Mouse (Mus musculus) heart, adult 2 months (tissue): ENCODE measurements at regions not wholly inside any gene's neighbourhood (a gene's known extent, or its start where the extent isn't known, plus 50 kb on each side); places are given as distances from the start of the nearest gene placed in this dataset.
A peak's percentile ranks its signal among the peaks of the same experiment; 100 is the strongest.

ENCODE experiments used
- DNase-seq, 2 experiments: peaks; one replicate each; pipeline ENCODE4 v3.0.0; 2021
- H3K27ac ChIP-seq: fragments of 200-600 bp; 2 replicates; pipeline ENCODE4 v1.8.1; 2022
- H3K27me3 ChIP-seq: fragments of 200-500 bp; 2 replicates; pipeline ENCODE4 v1.6.1; 2012; ENCODE audit warnings: mild to moderate bottlenecking, low read length, inconsistent platforms, mixed read lengths; ENCODE audit not compliant: control insufficient read depth, insufficient read depth
- H3K36me3 ChIP-seq: fragments of 200-500 bp; 2 replicates; pipeline ENCODE4 v1.6.1; 2012; ENCODE audit warnings: low read length, inconsistent platforms; ENCODE audit not compliant: control insufficient read depth, insufficient read depth
- H3K4me1 ChIP-seq: fragments of 200-500 bp; 2 replicates; pipeline ENCODE4 v1.6.1; 2011; ENCODE audit warnings: low read length; ENCODE audit not compliant: control insufficient read depth, insufficient read depth
- H3K4me3 ChIP-seq: fragments of 200-600 bp; 2 replicates; pipeline ENCODE4 v1.8.1; 2022
- H3K79me2 ChIP-seq: fragments of 200-500 bp; replicated peaks from 2 replicates; pipeline ENCODE4 v1.6.1; 2012; ENCODE audit warnings: mild to moderate bottlenecking, inconsistent platforms, low read length, moderate library complexity, mixed read lengths; ENCODE audit not compliant: control insufficient read depth, insufficient read depth
- H3K9ac ChIP-seq: fragments of 200-500 bp; 2 replicates; pipeline ENCODE4 v1.6.1; 2012; ENCODE audit warnings: low read depth, mild to moderate bottlenecking, control low read depth, inconsistent platforms, low read length, mixed read lengths
- CTCF ChIP-seq: fragments of 200-600 bp; IDR thresholded peaks from 2 replicates; pipeline ENCODE4 v1.8.1; 2022; ENCODE audit warnings: antibody characterized with exemption, mild to moderate bottlenecking, moderate library complexity
- EP300 ChIP-seq: fragments of 200-500 bp; IDR thresholded peaks from 2 replicates; pipeline ENCODE4 v1.6.1; 2011; ENCODE audit warnings: low read depth, low read length, control low read depth; ENCODE audit not compliant: insufficient read depth
- POLR2A ChIP-seq: fragments of 200-500 bp; IDR thresholded peaks from 2 replicates; pipeline ENCODE4 v1.6.1; 2011; ENCODE audit warnings: mild to moderate bottlenecking, low read depth, low read length, control low read depth; ENCODE audit not compliant: insufficient read depth
- WGBS: fragments of 180-500 bp; shearing (Covaris S2); methylation state at CpG from one replicate; pipeline ENCODE4 v1.1.7; 2018; 5-methylcytosine and 5-hydroxymethylcytosine counted together
- intact Hi-C: fragments of 180-260 bp; cut with DNase I; formaldehyde crosslinking; loops from one replicate; pipeline ENCODE4 v1.15.1; 2025

- TF ChIP-seq CTCF (no peak), EP300 (no peak), POLR2A (no peak)
Measured at GRCm38 (mm10) chr5:50733711-50734110, 674.9 kb upstream of the Adgra3 start.

DNA sequence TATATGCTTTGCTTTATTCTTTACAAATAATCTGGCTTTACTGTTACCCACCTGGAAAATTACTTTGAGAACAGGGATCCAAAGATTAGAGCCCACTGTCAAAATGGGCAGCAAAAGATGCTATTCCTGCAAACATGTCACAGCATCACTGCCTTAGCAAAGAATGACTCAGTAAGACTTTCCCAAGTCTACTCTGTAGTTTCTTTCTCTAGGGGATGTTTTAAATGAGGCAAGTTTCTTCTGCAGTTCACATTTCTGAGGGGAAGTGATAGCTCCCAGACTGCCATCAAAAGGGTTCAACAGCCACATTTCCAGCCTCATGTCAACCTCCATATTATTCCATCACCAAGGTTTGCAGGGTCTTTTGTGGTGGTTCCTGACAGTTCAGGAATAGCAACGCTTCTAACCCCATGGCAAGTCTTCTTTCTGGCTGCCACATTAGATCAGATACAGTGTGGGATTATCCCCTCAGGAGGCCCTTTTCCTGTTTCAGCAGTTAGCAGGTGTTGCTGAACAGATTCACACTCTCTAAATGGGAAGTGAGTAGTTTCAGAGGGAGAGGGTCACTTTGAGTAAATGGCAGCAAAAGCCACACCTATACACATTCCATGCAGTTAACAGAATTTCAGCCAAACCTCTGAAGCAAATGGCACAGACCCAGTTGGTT is 669.7 kb upstream of the Adgra3 start:
- Histone ChIP-seq H3K4me1 (no peaks in the 10 kb centered on the region), H3K9ac (no peak overlapping the region)
- 34% methylated on average over 1 of the region's 1 CpGs for WGBS

More at GRCm38 (mm10) chr5:50733711-50734110, 674.9 kb upstream of the Adgra3 start:
- intact Hi-C loops, result no loop called here
- Histone ChIP-seq H3K27ac (no peak overlapping the region), H3K4me3 (no peak overlapping the region), H3K36me3 (no peaks in the 10 kb centered on the region), H3K79me2 (no peaks in the 10 kb centered on the region), H3K27me3 (no peaks in the 10 kb centered on the region), H3K4me1 (no peaks in the 10 kb centered on the region), H3K9ac (no peak overlapping the region)
- WGBS, result 61% methylated on average over 3 of the region's 3 CpGs
- no peak for DNase-seq

DNA sequence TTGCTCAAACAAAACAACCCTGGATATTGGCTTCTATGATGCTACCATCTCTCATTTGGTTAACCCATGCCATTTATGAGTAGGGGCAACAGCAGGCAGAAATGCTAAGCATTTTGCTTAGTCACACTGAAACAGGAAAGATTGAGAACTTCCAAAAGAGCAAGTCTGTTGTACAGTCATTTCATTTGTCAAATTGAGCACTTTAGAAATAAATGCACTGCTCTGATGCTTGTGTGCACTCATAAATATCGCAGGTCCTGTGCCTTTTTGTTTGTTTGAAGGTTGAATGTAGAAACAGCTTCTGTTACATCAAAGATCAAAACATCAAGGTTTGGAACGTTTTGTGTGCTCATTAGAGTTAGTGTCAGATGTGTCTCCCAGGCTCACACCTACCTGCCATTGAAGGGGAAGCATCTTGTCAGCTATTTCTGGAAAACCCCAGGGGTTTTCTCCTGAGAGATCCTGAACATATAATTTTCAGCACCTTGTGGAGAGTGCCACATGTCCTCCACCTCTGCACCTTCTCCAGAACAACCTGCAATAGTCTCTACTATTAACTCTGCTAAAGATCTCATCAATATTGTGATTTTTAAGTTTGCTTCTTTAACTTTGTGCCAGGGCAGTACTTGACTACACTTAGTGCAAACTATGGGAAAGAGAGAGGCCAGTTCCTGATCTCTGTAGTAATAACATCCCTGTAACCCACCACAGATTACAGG is 648.3 kb upstream of the Adgra3 start:
- no peak for DNase-seq
- Histone ChIP-seq H3K36me3 (no peaks in the 10 kb centered on the region), H3K27me3 (no peaks in the 10 kb centered on the region), H3K4me3 (no peak overlapping the region), H3K4me1 (no peaks in the 10 kb centered on the region), H3K9ac (no peak overlapping the region), H3K27ac (no peak overlapping the region), H3K79me2 (no peaks in the 10 kb centered on the region)
- intact Hi-C loops, result no loop called here
- TF ChIP-seq CTCF (no peak), EP300 (no peak), POLR2A (no peak)
- 47% methylated on average over 2 of the region's 2 CpGs for WGBS

More for the DNA sequence above, 669.7 kb upstream of the Adgra3 start:
- H3K27me3 ChIP-seq, result no peaks in the 10 kb centered on the region
- H3K4me3 ChIP-seq, result no peak overlapping the region
- TF ChIP-seq POLR2A (no peak), EP300 (no peak), CTCF (no peak)
- H3K36me3 ChIP-seq, result no peaks in the 10 kb centered on the region
- no peak for DNase-seq
- H3K27ac ChIP-seq, result no peak overlapping the region
- H3K79me2 ChIP-seq, result no peaks in the 10 kb centered on the region
- intact Hi-C loops, result no loop called here

DNA sequence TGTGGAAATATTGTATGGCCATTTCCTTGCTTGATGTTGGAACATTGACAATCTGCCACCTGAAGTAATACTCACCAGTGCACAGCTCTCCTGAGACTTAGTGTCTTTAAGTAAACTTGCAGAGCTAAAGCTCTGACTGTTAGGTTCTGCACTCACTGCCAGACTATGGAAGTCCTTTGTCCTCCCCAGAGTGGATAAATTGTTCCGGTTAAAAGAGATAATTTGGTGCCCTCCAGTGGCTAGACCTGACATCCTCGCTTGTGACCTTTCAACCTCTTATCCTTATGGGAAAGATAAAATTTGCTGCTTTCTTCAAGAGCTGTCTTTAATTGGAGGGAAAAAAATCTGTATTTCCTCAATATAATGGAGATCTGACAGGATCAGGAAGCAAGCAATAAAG is 639.3 kb upstream of the Adgra3 start:
- TF ChIP-seq CTCF (0 out of 2 replicates have a peak, but pooled peaks have one; percentile 13), POLR2A (no peak), EP300 (no peak)
- no peak overlapping the region for H3K4me3 ChIP-seq
- H3K4me1 ChIP-seq, result no peaks in the 10 kb centered on the region
- 7% methylated on average over 2 of the region's 2 CpGs for whole genome bisulfite sequencing
- no peaks in the 10 kb centered on the region for H3K79me2 ChIP-seq
- H3K27ac ChIP-seq, result no peak overlapping the region
- H3K9ac ChIP-seq, result no peak overlapping the region
- intact Hi-C loops, result no loop called here
- H3K36me3 ChIP-seq, result no peaks in the 10 kb centered on the region
- H3K27me3 ChIP-seq, result no peaks in the 10 kb centered on the region
- no peak for DNase-seq

DNA sequence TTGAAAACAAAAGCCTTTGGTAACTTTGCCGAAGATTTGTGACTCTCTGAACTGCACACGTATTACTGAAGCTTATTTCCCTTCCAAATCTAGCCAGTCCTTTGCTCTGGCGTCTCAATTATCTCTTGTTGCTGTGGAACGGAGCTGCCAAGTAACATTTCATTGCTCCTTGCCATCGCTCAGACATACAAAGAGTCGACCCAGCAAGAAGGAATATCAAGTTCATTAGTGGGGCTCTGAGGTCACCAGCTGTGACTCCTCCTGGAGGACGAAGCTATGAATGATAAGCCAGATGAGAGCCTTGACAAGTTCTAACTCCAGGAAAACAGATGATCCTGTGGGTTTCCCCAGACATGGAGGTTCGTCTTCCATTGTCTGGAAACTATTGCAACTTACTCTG is 638.8 kb upstream of the Adgra3 start:
- intact Hi-C loops, result no loop called here
- Histone ChIP-seq H3K9ac (no peak overlapping the region), H3K4me1 (no peaks in the 10 kb centered on the region), H3K27ac (no peak overlapping the region), H3K4me3 (no peak overlapping the region), H3K79me2 (no peaks in the 10 kb centered on the region), H3K36me3 (no peaks in the 10 kb centered on the region), H3K27me3 (no peaks in the 10 kb centered on the region)
- no peak for DNase-seq
- WGBS, result 47% methylated on average over 8 of the region's 8 CpGs
- no peak for TF ChIP-seq POLR2A

DNA sequence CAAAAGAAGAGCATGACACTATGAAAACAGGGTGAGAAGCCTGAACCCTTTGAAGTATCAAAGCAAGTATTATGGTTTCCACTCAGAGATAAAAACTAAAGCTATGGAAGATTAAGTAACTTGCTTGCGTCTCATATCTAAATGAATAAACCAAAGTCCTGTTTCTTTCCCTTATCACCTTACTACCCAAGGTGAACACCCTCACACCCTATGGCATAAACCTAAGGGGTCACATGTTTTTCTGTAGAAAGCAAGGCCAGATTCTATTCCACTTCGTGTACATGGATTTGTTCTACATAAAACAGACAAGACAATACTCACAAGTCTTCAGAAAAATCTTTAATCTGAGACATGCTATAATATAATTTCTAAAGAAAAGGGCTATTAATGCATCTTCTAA is 629.6 kb upstream of the Adgra3 start:
- Histone ChIP-seq H3K4me3 (no peak overlapping the region), H3K9ac (no peak overlapping the region), H3K27ac (no peak overlapping the region), H3K36me3 (no peaks in the 10 kb centered on the region), H3K79me2 (no peaks in the 10 kb centered on the region), H3K4me1 (no peaks in the 10 kb centered on the region), H3K27me3 (no peaks in the 10 kb centered on the region)
- no peak for DNase-seq
- intact Hi-C loops, result no loop called here
- TF ChIP-seq POLR2A, result no peak
- TF ChIP-seq EP300, result no peak
- no peak for TF ChIP-seq CTCF
- 50% methylated on average over 2 of the region's 2 CpGs for WGBS
